Comparison of ENCODE assay signal across 15 mouse cellular contexts in genomic region chr5:74230525-74230924, GRCm38 (mm10). TPM values are rescaled to one million over a fixed set of nuclear protein-coding genes. Genes with fewer than 3 reads are reported as not detected.
DNase-seq lines count a peak whose midpoint lies in the region; ATAC-seq and TF ChIP-seq lines count a peak whose summit lies in the region.
"Had no signal": no experiment of that assay in that cellular context is flagged by ENCODE, and none has a peak within 500 bp of the region (broad histone marks: within the 10 kb centered on the region; RNA-seq: fewer than 3 reads in every experiment).

No protein-coding gene starts in this region.

- peak; percentile 54 for DNase-seq in embryo, embryonic 10 days (ENCODE audit: low spot score)
- DNase-seq in embryo, embryonic 10.5 days (ENCODE audit: low spot score) = no peak
- no peak for DNase-seq in heart, postnatal 36 days
- DNase-seq in lung, postnatal 0 days (ENCODE audit: low spot score) = no peak
- no peak for DNase-seq in lung, adult 18-20 months
- DNase-seq in stomach, postnatal 0 days (ENCODE audit: low spot score) = no peak
- no peak for DNase-seq in frontal cortex, adult 2 months (ENCODE audit: extremely low spot score in 1 of 2, low spot score in 1 of 2)
- DNase-seq: cerebellum, postnatal 14 days; kidney, adult 8-10 months; kidney, postnatal 4 days; right cerebral cortex, adult 18-20 months; thymus, postnatal 4 days had no signal

- peak overlapping the region; percentile 69; the same call in 1 of the 2 replicates for H3K27ac ChIP-seq in heart, embryonic 16.5 days (ENCODE audit: low read length)
- H3K27ac ChIP-seq in lung, postnatal 0 days (ENCODE audit: low read length) = no peak overlapping the region
- H3K27ac ChIP-seq in stomach, postnatal 0 days (replicated peaks) = no peak overlapping the region
- H3K27ac ChIP-seq: liver, embryonic 15.5 days had no signal

- 0 out of 2 replicates have a peak overlapping the region, but pooled peaks have one; percentile 28 for H3K9ac ChIP-seq in heart, embryonic 16.5 days (ENCODE audit: low read length)
- no peak overlapping the region for H3K9ac ChIP-seq in lung, postnatal 0 days (replicated peaks; ENCODE audit: low read depth)
- H3K9ac ChIP-seq in stomach, postnatal 0 days (ENCODE audit: low read length) = no peak overlapping the region
- H3K9ac ChIP-seq: liver, embryonic 15.5 days had no signal

- 35% methylated on average over 2 of the region's 2 CpGs for WGBS in heart, embryonic 16.5 days
- 29% methylated on average over 2 of the region's 2 CpGs for WGBS in lung, postnatal 0 days
- 33% methylated on average over 2 of the region's 2 CpGs for WGBS in stomach, postnatal 0 days

- intact Hi-C loops in heart, postnatal 36 days (cut with DNase I) = no loop called here

- ATAC-seq in heart, embryonic 16.5 days (replicated peaks; ENCODE audit: extremely low read depth, insufficient read depth, low FRiP score) = no peak; the same call in 1 of the 2 replicates
- peak; percentile 23; the same call in 1 of the 2 replicates for ATAC-seq in lung, postnatal 0 days
- 0 out of 2 replicates have a peak, but pooled peaks have one; percentile 21 for ATAC-seq in stomach, postnatal 0 days (ENCODE audit: low FRiP score, low TSS enrichment)

- H3K36me3 ChIP-seq in heart, embryonic 16.5 days (ENCODE audit: control insufficient read depth, insufficient read depth) = no peaks in the 10 kb centered on the region
- H3K36me3 ChIP-seq in lung, postnatal 0 days (ENCODE audit: insufficient read depth, low read length) = no peaks in the 10 kb centered on the region
- H3K36me3 ChIP-seq in stomach, postnatal 0 days (ENCODE audit: control insufficient read depth, insufficient read depth, low read length) = no peaks in the 10 kb centered on the region
- H3K36me3 ChIP-seq: liver, embryonic 15.5 days had no signal

- no peak overlapping the region for H3K4me3 ChIP-seq in heart, embryonic 16.5 days (ENCODE audit: low read length)
- H3K4me3 ChIP-seq in lung, postnatal 0 days (ENCODE audit: low read depth, low read length) = no peak overlapping the region
- no peak overlapping the region for H3K4me3 ChIP-seq in stomach, postnatal 0 days (ENCODE audit: low read depth, low read length)
- H3K4me3 ChIP-seq: liver, embryonic 15.5 days had no signal

- no peak for TF ChIP-seq EP300 in lung, postnatal 0 days (IDR thresholded peaks at IDR 0.05)
- TF ChIP-seq EP300 in stomach, postnatal 0 days (optimal IDR thresholded peaks at IDR 0.05) = no peak

- no peaks in the 10 kb centered on the region for H3K9me3 ChIP-seq in heart, embryonic 16.5 days (replicated peaks; ENCODE audit: control insufficient read depth, low read length)
- no peaks in the 10 kb centered on the region for H3K9me3 ChIP-seq in lung, postnatal 0 days (ENCODE audit: low read length)
- H3K9me3 ChIP-seq in stomach, postnatal 0 days (ENCODE audit: control insufficient read depth, low read length) = no peaks in the 10 kb centered on the region
- H3K9me3 ChIP-seq: liver, embryonic 15.5 days had no signal

- TF ChIP-seq CTCF in lung, postnatal 0 days (IDR thresholded peaks at IDR 0.05) = no peak
- TF ChIP-seq CTCF in stomach, postnatal 0 days (IDR thresholded peaks at IDR 0.05; ENCODE audit: low read depth) = no peak

- no peak overlapping the region for H3K4me2 ChIP-seq in heart, embryonic 16.5 days (ENCODE audit: low read depth, low read length)
- no peak overlapping the region for H3K4me2 ChIP-seq in lung, postnatal 0 days (replicated peaks; ENCODE audit: low read depth, low read length)
- H3K4me2 ChIP-seq in stomach, postnatal 0 days (replicated peaks; ENCODE audit: low read depth) = no peak overlapping the region
- H3K4me2 ChIP-seq: liver, embryonic 15.5 days had no signal

- H3K4me1 ChIP-seq in heart, embryonic 16.5 days (ENCODE audit: control insufficient read depth, insufficient read depth, low read length) = peaks cover 17% of the 10 kb centered on the region
- no peaks in the 10 kb centered on the region; the same call in 1 of the 2 replicates for H3K4me1 ChIP-seq in lung, postnatal 0 days (ENCODE audit: insufficient read depth, low read depth, low read length)
- H3K4me1 ChIP-seq in stomach, postnatal 0 days (replicated peaks; ENCODE audit: control insufficient read depth, insufficient read depth) = no peaks in the 10 kb centered on the region

- no peaks in the 10 kb centered on the region for H3K27me3 ChIP-seq in heart, embryonic 16.5 days (ENCODE audit: control insufficient read depth, insufficient read depth, low read length)
- H3K27me3 ChIP-seq in lung, postnatal 0 days (replicated peaks; ENCODE audit: insufficient read depth, low read length) = no peaks in the 10 kb centered on the region
- H3K27me3 ChIP-seq in stomach, postnatal 0 days (ENCODE audit: control insufficient read depth, insufficient read depth, low read length) = no peaks in the 10 kb centered on the region
- H3K27me3 ChIP-seq: CH12.LX; liver, embryonic 15.5 days had no signal

RNA-seq across cellular contexts. Expression of gene Rasl11b, which starts 35.4 kb away (rescaled TPM):
- polyA plus RNA-seq in heart, embryonic 16.5 days (2015; fragmentation: Nextera tagmentation; extraction: Ambion mirVana) = 101 and 112 TPM in 2 replicates
- total RNA-seq in heart, postnatal 36 days (2021) = 10 to 100 TPM; 29.9 to 44.8 TPM
- 80.4 and 86.7 TPM in 2 replicates for polyA plus RNA-seq in lung, postnatal 0 days (2015; fragmentation: Nextera tagmentation; extraction: Ambion mirVana)
- polyA plus RNA-seq in stomach, postnatal 0 days (2015; fragmentation: Nextera tagmentation; extraction: Ambion mirVana) = 33.6 and 45.0 TPM in 2 replicates
- polyA plus RNA-seq in frontal cortex, adult 2 months (2012; rRNA removed) = 191 and 225 TPM in 2 replicates
